In the genomic region with DNA sequence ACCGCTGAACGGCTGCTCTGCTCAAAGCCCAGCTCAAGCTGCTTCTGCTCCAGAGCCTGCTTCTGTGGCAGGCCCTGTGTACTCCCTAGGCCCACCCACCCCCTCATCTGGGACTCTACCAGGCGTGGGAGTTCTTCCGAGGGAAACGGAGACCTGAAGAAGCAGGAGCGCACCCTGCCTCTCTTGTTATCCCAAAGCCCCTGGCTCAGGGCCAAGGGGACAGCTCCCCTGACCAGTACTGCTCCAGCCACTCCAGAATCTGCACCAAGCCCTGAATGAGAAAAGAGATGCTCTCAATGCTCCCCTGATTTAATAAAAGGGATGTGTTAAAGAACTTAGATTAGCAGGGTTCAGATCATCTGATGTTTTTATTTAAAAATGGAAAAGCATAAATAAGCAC, we compare ENCODE assay signal across 22 mouse cellular contexts. TPM values are rescaled to one million over a fixed set of nuclear protein-coding genes. Genes with fewer than 3 reads are reported as not detected.
"Had no signal": no experiment of that assay in that cellular context is flagged by ENCODE, and none has a peak within 500 bp of the region (broad histone marks: within the 10 kb centered on the region; RNA-seq: fewer than 3 reads in every experiment).

No protein-coding gene starts in this region.

- H3K4me2 ChIP-seq: heart, embryonic 11.5 days; hindbrain, embryonic 12.5 days; hindbrain, embryonic 14.5 days; intestine, embryonic 15.5 days; liver, embryonic 11.5 days; liver, embryonic 13.5 days; liver, embryonic 15.5 days had no signal

- H3K4me3 ChIP-seq: hindbrain, embryonic 10.5 days; hindbrain, embryonic 12.5 days; intestine, embryonic 15.5 days; layer of hippocampus, adult 2 months; left cerebral cortex, adult 2 months; liver, embryonic 13.5 days; liver, embryonic 15.5 days had no signal

- H3K9me3 ChIP-seq: hindbrain, embryonic 10.5 days; hindbrain, embryonic 12.5 days; intestine, embryonic 15.5 days; liver, embryonic 13.5 days; liver, embryonic 15.5 days had no signal

- H3K27ac ChIP-seq: hindbrain, embryonic 10.5 days; hindbrain, embryonic 12.5 days; hindbrain, embryonic 14.5 days; intestine, embryonic 15.5 days; layer of hippocampus, adult 2 months; left cerebral cortex, adult 2 months; liver, embryonic 13.5 days; liver, embryonic 15.5 days had no signal

- H3K27me3 ChIP-seq: hindbrain, embryonic 12.5 days; intestine, embryonic 15.5 days; liver, embryonic 13.5 days; liver, embryonic 15.5 days had no signal

- DNase-seq: gastrocnemius, postnatal 10 days; gastrocnemius, postnatal 25 days; heart, adult 18-20 months; heart, postnatal 10 days; heart, postnatal 4 days; kidney, adult 2 months; liver; liver, embryonic 13.5 days had no signal

- H3K9ac ChIP-seq: hindbrain, embryonic 12.5 days; hindbrain, embryonic 14.5 days; intestine, embryonic 15.5 days; liver, embryonic 13.5 days; liver, embryonic 15.5 days had no signal

- ATAC-seq: forebrain, embryonic 16.5 days; hindbrain, embryonic 16.5 days; inflammation-experienced regulatory T-cells, adult 6 months; intestine, embryonic 15.5 days; intestine, postnatal 0 days had no signal

- H3K4me1 ChIP-seq: hindbrain, embryonic 12.5 days; intestine, embryonic 15.5 days; liver, embryonic 13.5 days; liver, embryonic 15.5 days had no signal

- H3K36me3 ChIP-seq: hindbrain, embryonic 10.5 days; hindbrain, embryonic 12.5 days; intestine, embryonic 15.5 days; liver, embryonic 13.5 days; liver, embryonic 15.5 days had no signal

RNA-seq across cellular contexts. Expression of a gene that starts 18.4 kb away (rescaled TPM):
- total RNA-seq: granulocyte monocyte progenitor cell, adult 5-6 weeks had no signal
- polyA plus RNA-seq: inflammation-experienced regulatory T-cells, adult 6 months had no signal
